Mouse (Mus musculus) G1E (cell line): Measurements from ENCODE around the gene Snx25. TPM values are rescaled to one million over a fixed set of nuclear protein-coding genes. Genes with fewer than 3 reads are reported as not detected.

Source experiments
- ATAC-seq: 2 replicates; pipeline ENCODE4 v1.8.0; 2016; ENCODE audit warnings: mild to moderate bottlenecking; ENCODE audit not compliant: insufficient number of reproducible peaks, poor library complexity, low FRiP score, severe bottlenecking; ENCODE audit errors: extremely low read depth
- DNase-seq: peaks from one replicate; pipeline ENCODE4 v3.0.0; 2012; ENCODE audit warnings: low spot score
- H3K27me3 ChIP-seq: 2 replicates; pipeline ENCODE4 v1.6.1; 2012; ENCODE audit warnings: mild to moderate bottlenecking, low read length, inconsistent platforms; ENCODE audit not compliant: insufficient read depth
- H3K36me3 ChIP-seq: replicated peaks from 2 replicates; pipeline ENCODE3; 2012; ENCODE audit warnings: mild to moderate bottlenecking, inconsistent platforms
- H3K4me1 ChIP-seq: 2 replicates; pipeline ENCODE4 v1.6.1; 2012; ENCODE audit warnings: low read depth, low read length, inconsistent platforms, mixed read lengths; ENCODE audit not compliant: insufficient read depth
- H3K4me3 ChIP-seq: 2 replicates; pipeline ENCODE4 v1.5.1; 2012; ENCODE audit warnings: low read depth, mild to moderate bottlenecking, inconsistent platforms, low read length, moderate library complexity, mixed read lengths
- H3K9me3 ChIP-seq: replicated peaks from 2 replicates; pipeline ENCODE4 v1.6.1; 2012; ENCODE audit warnings: inconsistent platforms
- CTCF ChIP-seq: IDR thresholded peaks from 2 replicates; pipeline ENCODE4 v1.5.1; 2012; ENCODE audit warnings: low read depth, low read length, inconsistent platforms, mixed read lengths
- GATA1 ChIP-seq: IDR thresholded peaks from 2 replicates; pipeline ENCODE4 v1.6.1; 2012; ENCODE audit warnings: borderline replicate concordance, low read length, inconsistent platforms, mixed read lengths
- GATA2 ChIP-seq: IDR thresholded peaks from 2 replicates; pipeline ENCODE4 v1.6.1; 2012; ENCODE audit warnings: low read depth, low read length, inconsistent platforms, borderline replicate concordance
- POLR2AphosphoS5 ChIP-seq: IDR thresholded peaks from 2 replicates; pipeline ENCODE4 v1.6.1; 2012; ENCODE audit warnings: low read depth, low read length, inconsistent platforms; ENCODE audit not compliant: insufficient replicate concordance
- TAL1 ChIP-seq: conservative IDR thresholded peaks from 2 replicates; pipeline ENCODE4 v1.6.1; 2012; ENCODE audit warnings: low read depth, low read length, inconsistent platforms, mixed read lengths
- polyA plus RNA-seq: library from polyadenylated mRNA; stranded (reverse); fragments of >175 nt; gene quantifications from 2 replicates; pipeline ENCODE4 v1.2.3, GENCODE M21; 2012
- total RNA-seq, 2 experiments: library from RNA; stranded (forward) in 1 of 2; stranded (reverse) in 1 of 2; fragments of 200-1000 nt in 1 of 2; fragments of >200 nt in 1 of 2; fragmentation: Nextera tagmentation in 1 of 2; gene quantifications; 2 replicates each; pipeline ENCODE4 v1.2.3; 2014 to 2017

Snx25 gene
- total and polyA plus RNA-seq, 3 experiments = 13.3 to 38.8 (median 17.4) TPM

DNA sequence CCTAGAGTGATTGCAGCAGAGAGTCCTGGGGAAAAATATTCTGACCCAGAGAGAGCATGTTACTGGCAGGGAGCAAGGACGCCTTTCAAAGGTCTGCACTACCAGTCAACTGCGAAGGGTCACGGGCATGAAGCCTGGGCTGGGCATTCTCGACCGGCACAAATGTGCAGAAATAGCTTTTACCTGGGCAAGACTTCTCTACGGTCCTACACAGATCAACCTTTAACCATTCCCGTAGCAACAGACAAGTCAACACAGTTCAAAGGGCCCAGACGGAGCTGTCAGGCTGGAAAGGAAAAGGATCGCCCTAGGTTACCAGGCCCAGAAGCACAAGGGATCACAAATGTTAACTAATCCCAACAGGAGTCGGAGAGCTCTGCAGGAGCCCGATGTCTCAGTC, 115.7 kb downstream of the Snx25 start:
- no peak for DNase-seq
- TF ChIP-seq GATA2 = no peak
- H3K27me3 ChIP-seq = no peaks in the 10 kb centered on the region
- no peak overlapping the region for H3K4me3 ChIP-seq
- H3K4me1 ChIP-seq = no peaks in the 10 kb centered on the region
- H3K36me3 ChIP-seq = peaks cover 83% of the 10 kb centered on the region
- H3K9me3 ChIP-seq = no peaks in the 10 kb centered on the region
- ATAC-seq = no peak

DNA sequence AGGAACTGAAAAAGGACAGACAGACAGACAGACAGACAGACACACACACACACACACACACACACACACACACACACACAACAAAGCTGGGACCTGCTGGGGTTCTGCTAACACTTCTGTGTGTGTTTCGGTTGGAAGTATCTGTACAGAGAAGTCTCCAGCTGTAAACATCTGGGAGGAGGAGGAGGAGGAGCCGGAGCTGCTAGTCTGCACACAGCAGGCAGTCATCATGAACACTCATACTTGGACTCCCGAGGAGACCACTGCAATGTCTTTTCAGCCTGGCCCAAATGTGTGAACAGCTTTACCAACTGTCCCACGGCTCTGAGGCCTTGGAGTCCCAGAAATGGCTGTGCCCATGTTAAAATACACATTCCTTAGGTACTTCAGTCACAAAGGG, 127.6 kb downstream of the Snx25 start:
- Histone ChIP-seq H3K9me3 (no peaks in the 10 kb centered on the region), H3K36me3 (peaks cover 35% of the 10 kb centered on the region), H3K4me1 (no peaks in the 10 kb centered on the region), H3K27me3 (no peaks in the 10 kb centered on the region), H3K4me3 (no peak overlapping the region)
- no peak for TF ChIP-seq GATA1
- no peak for TF ChIP-seq POLR2AphosphoS5
- no peak for TF ChIP-seq TAL1
- no peak for TF ChIP-seq CTCF
- TF ChIP-seq GATA2 = no peak
- ATAC-seq (no peak), DNase-seq (no peak)

DNA sequence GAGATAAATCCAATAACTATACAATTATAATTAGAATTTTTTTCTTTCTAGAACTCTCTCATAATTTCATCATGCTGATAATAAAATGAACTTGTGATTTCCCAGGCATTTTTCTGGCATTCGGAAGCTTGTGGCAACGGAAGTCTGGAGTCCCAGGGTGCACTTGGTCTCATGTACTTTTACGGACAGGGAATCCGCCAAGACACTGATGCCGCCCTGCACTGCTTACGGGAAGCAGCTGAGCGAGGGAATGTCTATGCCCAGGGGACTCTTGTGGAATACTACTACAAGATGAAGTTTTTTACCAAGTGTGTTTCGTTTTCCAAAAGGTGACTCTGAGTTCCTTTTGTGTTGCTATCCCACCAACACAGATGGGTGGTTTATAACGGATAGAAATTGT, 129.2 kb downstream of the Snx25 start:
- Histone ChIP-seq H3K36me3 (peaks cover 32% of the 10 kb centered on the region), H3K9me3 (no peaks in the 10 kb centered on the region), H3K27me3 (no peaks in the 10 kb centered on the region), H3K4me3 (no peak overlapping the region), H3K4me1 (no peaks in the 10 kb centered on the region)
- no peak for ATAC-seq
- TF ChIP-seq CTCF = no peak
- TF ChIP-seq POLR2AphosphoS5 = no peak
- TF ChIP-seq GATA1 = no peak
- no peak for TF ChIP-seq TAL1
- no peak for TF ChIP-seq GATA2
- DNase-seq = no peak

DNA sequence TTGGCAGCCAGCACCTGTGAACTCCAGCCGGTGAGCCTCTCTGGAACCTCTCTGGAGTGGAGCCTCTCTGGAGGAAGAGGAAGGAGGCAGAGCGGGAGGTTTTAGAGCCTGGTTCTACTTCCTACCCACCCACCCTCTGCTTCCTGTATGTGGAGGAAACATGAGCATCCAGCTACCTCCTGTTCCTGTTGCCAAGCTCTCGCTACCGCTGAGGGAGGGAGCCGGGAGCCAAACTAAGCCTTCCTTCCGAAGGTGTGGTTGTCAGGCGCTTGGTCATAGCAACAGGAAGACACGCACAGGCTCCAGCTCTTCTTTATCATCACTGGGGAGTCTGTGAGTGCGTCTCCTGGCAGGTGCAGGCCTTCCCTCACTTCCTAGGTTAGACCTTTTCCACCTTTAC, 129.8 kb downstream of the Snx25 start:
- Histone ChIP-seq H3K4me1 (no peaks in the 10 kb centered on the region), H3K4me3 (no peak overlapping the region), H3K36me3 (peaks cover 32% of the 10 kb centered on the region), H3K9me3 (no peaks in the 10 kb centered on the region), H3K27me3 (no peaks in the 10 kb centered on the region)
- no peak for ATAC-seq
- TF ChIP-seq TAL1 (no peak), GATA2 (no peak), GATA1 (no peak), POLR2AphosphoS5 (no peak), CTCF (no peak)
- no peak for DNase-seq

DNA sequence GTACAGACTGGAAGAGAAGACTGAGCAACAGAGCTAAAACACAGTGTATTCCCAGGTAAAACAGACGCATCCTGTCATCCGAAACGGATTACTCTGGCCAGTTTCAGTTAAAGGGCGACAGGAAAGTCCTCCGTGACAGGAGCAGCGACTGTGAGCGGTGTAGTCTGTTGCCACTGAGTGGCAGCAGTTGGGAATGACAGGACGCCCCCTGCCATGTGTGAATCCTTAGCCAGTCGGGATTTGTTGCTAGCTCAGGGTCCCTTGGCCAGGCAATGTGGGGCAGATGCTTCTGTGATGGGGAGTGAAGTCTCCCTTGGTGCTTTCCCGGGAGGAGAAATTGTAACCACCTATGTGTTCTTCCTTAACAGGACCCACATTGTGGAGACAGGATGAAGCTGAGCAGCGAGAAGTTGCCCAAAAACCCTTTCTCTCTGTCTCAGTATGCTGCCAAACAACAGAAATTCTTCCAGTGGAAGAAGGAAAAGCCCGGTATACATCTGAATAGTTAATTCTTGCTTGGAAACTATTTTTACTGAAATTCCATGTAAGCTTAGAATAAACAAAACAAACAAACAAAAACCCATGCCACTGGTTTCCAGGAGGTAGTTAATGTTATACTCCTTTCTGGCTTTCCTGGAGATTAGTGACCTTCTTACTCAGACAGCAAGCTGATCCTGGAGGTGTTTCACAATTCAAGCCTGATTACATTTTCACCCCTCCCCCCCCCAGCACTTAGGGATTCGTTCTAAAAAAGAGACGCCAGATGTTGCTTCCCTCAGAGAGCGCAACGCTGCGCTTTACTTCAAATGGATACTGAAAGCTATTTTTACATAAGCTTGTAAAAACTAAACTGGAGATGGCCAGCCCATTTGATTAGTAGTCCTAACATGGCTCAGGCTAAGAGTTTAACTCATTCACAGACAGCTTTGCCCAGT, 140.9 kb downstream of the Snx25 start:
- ATAC-seq = no peak
- Histone ChIP-seq H3K27me3 (peaks cover 3% of the 10 kb centered on the region; the same call in 1 of the 2 replicates), H3K36me3 (no peaks in the 10 kb centered on the region), H3K4me1 (peaks cover 11% of the 10 kb centered on the region), H3K4me3 (no peak overlapping the region), H3K9me3 (no peaks in the 10 kb centered on the region; the same call in 1 of the 2 replicates)
- no peak for TF ChIP-seq GATA2
- no peak for TF ChIP-seq GATA1
- TF ChIP-seq TAL1 = no peak
- TF ChIP-seq POLR2AphosphoS5 = no peak
- no peak for TF ChIP-seq CTCF
- no peak for DNase-seq

DNA sequence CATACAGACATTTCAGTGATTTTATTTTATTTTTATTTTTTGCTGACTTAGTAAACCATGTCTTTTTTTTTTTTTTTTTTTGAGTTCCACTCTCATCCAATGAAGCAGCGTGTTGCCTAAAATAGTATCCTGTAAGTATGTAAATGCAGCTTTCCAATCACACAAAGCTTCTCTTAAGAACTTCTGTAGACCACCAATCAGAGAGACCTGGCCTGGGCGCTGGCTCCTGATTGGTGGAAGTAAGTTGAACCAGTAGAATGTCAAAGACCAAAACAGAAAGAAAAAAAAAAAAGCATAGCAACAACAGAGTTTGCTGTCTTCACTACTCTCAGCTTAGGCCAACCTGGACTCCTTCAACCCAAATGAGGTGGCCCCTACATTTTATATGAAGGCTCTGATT, 141.7 kb downstream of the Snx25 start:
- TF ChIP-seq POLR2AphosphoS5 (no peak), GATA2 (no peak), CTCF (no peak), TAL1 (no peak), GATA1 (no peak)
- no peak for DNase-seq
- Histone ChIP-seq H3K4me1 (peaks cover 18% of the 10 kb centered on the region), H3K27me3 (peaks cover 3% of the 10 kb centered on the region; the same call in 1 of the 2 replicates), H3K9me3 (no peaks in the 10 kb centered on the region; the same call in 1 of the 2 replicates), H3K4me3 (no peak overlapping the region), H3K36me3 (no peaks in the 10 kb centered on the region)
- ATAC-seq = peak; percentile 40
